Mouse (Mus musculus): ENCODE measurements around the gene Fcho2.

GRCm38 (mm10) chr13:98738213-98738612 lies 77.0 kb downstream of the Fcho2 start:
- no peak for TF ChIP-seq CTCF (IDR thresholded peaks at IDR 0.05; ENCODE audit: low read depth, low read length)
- no peak for TF ChIP-seq POLR2A (IDR thresholded peaks at IDR 0.05; ENCODE audit: insufficient read depth, low read length)
- TF ChIP-seq EP300 (IDR thresholded peaks at IDR 0.05; ENCODE audit: insufficient read depth, low read depth, low read length): no peak

Measured in ES-Bruce4 (cell line).